Mouse (Mus musculus) c-Kit-negative CD71-positive TER-119-positive erythroid progenitor cells, embryonic 14.5 days (primary cell): ENCODE measurements around the gene Smyd3.
"Not testable (repeated sequence)": the region's sequence is repeated elsewhere in the genome, so short reads cannot be mapped to it uniquely, and the experiment has no call there.

ENCODE experiments used
- DNase-seq: peaks from one replicate; pipeline ENCODE4 v3.0.0-alpha.2; 2013; ENCODE audit warnings: low read depth, low spot score

Smyd3 gene

GRCm38 (mm10) chr1:179176861-179177658 is 340.8 kb downstream of the Smyd3 start:
- DNase-seq = no peak

GRCm38 (mm10) chr1:179174241-179174640 is 343.6 kb downstream of the Smyd3 start:
- no peak for DNase-seq

- no peak for DNase-seq
Measured at GRCm38 (mm10) chr1:179170555-179170954, 347.3 kb downstream of the Smyd3 start.

- DNase-seq = no peak
Measured at GRCm38 (mm10) chr1:179169749-179170148, 348.1 kb downstream of the Smyd3 start.

GRCm38 (mm10) chr1:179169161-179169560 is 348.7 kb downstream of the Smyd3 start:
- no peak for DNase-seq

- DNase-seq = not testable (repeated sequence)
Measured at GRCm38 (mm10) chr1:179164219-179164618, 353.6 kb downstream of the Smyd3 start.

- not testable (repeated sequence) for DNase-seq
Measured at GRCm38 (mm10) chr1:179162752-179163151, 355.1 kb downstream of the Smyd3 start.

- DNase-seq = no peak
Measured at GRCm38 (mm10) chr1:179161947-179162346, 355.9 kb downstream of the Smyd3 start.

GRCm38 (mm10) chr1:179160697-179161096 is 357.1 kb downstream of the Smyd3 start:
- DNase-seq = no peak

- no peak for DNase-seq
Measured at GRCm38 (mm10) chr1:179152376-179152775, 365.5 kb downstream of the Smyd3 start.

- DNase-seq = no peak
Measured at GRCm38 (mm10) chr1:179151275-179151674, 366.6 kb downstream of the Smyd3 start.

GRCm38 (mm10) chr1:179149468-179150140 is 368.2 kb downstream of the Smyd3 start:
- DNase-seq = no peak

- DNase-seq = no peak
Measured at GRCm38 (mm10) chr1:179146730-179147167, 371.1 kb downstream of the Smyd3 start.

GRCm38 (mm10) chr1:179143154-179143832 is 374.5 kb downstream of the Smyd3 start:
- DNase-seq = no peak

GRCm38 (mm10) chr1:179142177-179142576 is 375.7 kb downstream of the Smyd3 start:
- DNase-seq = peak; percentile 6

- no peak for DNase-seq
Measured at GRCm38 (mm10) chr1:179141071-179141650, 376.7 kb downstream of the Smyd3 start.

GRCm38 (mm10) chr1:179137145-179137477 is 380.7 kb downstream of the Smyd3 start:
- no peak for DNase-seq

GRCm38 (mm10) chr1:179136461-179137144 is 381.2 kb downstream of the Smyd3 start:
- no peak for DNase-seq

GRCm38 (mm10) chr1:179129995-179130394 is 387.8 kb downstream of the Smyd3 start:
- no peak for DNase-seq

GRCm38 (mm10) chr1:179126287-179126686 is 391.6 kb downstream of the Smyd3 start:
- DNase-seq = no peak

GRCm38 (mm10) chr1:179122476-179123229 is 395.2 kb downstream of the Smyd3 start:
- DNase-seq = no peak
